Mouse (Mus musculus) embryonic stem cell, embryonic (primary cell): ENCODE data around the gene Gm11237.
"Not testable (repeated sequence)": the region's sequence is repeated elsewhere in the genome, so short reads cannot be mapped to it uniquely, and the experiment has no call there.

Experiments used
- CTCF ChIA-PET, 4 experiments: fragments of 300-600 bp in 2 of 4; fragments of 350-600 bp in 2 of 4; sonication (Branson Sonifier 250); formaldehyde crosslinking; loops; one replicate each; lab custom pipeline; 2022; ENCODE audit warnings: inconsistent platforms in 2 of 4; lab: Charles Lee
- POLR2A ChIA-PET, 4 experiments: fragments of 300-600 bp in 2 of 4; fragments of 350-600 bp in 2 of 4; sonication (Branson Sonifier 250); formaldehyde crosslinking; loops; one replicate each; lab custom pipeline; 2022; ENCODE audit warnings: antibody characterized with exemption in 4 of 4, inconsistent platforms in 1 of 4; lab: Charles Lee

Gm11237 gene

DNA sequence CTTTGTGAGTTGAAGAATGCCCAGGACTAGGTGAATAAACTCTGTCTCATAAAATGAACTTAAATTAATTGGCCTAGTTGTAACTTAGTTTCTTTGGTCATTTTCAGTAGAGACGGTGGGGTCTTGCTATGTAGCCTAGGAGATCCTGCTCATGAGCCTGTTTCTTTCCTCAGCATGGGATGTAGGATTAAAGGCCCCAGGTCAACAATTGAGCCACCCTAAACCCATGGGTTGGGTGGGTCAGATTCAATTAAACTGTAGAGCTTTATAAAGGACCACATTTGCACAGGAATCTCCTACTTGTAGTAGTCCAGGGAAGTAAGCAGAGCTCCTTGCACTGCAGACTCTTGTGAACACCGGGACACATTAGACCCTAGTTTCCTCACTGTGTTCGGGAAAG, at the start of gene Gm11237:
Gm11237 (plus strand) TSS at position 301 of the 400 bp plus-strand sequence.
- CTCF ChIA-PET, POLR2A ChIA-PET: not testable (repeated sequence)

DNA sequence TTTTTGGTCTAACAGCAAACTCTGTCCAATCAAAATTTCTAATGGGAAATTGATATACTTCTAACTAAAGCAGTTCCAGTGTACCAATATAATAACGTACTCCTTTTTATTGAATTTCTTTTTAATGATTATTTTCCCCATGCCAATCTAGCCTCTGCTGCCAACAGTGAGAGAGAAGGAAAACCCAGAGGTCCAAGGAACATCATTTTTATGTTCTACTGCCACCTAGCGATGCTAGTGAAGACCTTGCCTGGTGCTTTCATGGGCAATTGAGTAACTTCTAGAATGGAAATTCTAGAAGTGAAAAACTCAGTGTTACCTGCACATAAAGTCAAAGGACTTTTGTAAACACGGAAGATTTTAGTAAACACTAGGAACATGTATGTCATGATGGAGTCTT, 23.5 kb upstream of the Gm11237 start:
- ChIA-PET CTCF (no interaction called here), POLR2A (no interaction called here)

DNA sequence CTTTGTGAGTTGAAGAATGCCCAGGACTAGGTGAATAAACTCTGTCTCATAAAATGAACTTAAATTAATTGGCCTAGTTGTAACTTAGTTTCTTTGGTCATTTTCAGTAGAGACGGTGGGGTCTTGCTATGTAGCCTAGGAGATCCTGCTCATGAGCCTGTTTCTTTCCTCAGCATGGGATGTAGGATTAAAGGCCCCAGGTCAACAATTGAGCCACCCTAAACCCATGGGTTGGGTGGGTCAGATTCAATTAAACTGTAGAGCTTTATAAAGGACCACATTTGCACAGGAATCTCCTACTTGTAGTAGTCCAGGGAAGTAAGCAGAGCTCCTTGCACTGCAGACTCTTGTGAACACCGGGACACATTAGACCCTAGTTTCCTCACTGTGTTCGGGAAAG, 15.2 kb upstream of the Gm11237 start, which contains the start of gene Gm11238:
Gm11238 (plus strand) TSS at position 301 of the 400 bp plus-strand sequence.
- POLR2A ChIA-PET = not testable (repeated sequence)

DNA sequence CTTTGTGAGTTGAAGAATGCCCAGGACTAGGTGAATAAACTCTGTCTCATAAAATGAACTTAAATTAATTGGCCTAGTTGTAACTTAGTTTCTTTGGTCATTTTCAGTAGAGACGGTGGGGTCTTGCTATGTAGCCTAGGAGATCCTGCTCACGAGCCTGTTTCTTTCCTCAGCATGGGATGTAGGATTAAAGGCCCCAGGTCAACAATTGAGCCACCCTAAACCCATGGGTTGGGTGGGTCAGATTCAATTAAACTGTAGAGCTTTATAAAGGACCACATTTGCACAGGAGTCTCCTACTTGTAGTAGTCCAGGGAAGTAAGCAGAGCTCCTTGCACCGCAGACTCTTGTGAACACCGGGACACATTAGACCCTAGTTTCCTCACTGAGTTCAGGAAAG, 15.0 kb downstream of the Gm11237 start, which contains the start of gene Gm11236:
Gm11236 (plus strand) TSS at position 301 of the 400 bp plus-strand sequence.
- POLR2A ChIA-PET, CTCF ChIA-PET: not testable (repeated sequence)

More for the DNA sequence above, 15.2 kb upstream of the Gm11237 start, which contains the start of gene Gm11238:
- CTCF ChIA-PET = not testable (repeated sequence)

DNA sequence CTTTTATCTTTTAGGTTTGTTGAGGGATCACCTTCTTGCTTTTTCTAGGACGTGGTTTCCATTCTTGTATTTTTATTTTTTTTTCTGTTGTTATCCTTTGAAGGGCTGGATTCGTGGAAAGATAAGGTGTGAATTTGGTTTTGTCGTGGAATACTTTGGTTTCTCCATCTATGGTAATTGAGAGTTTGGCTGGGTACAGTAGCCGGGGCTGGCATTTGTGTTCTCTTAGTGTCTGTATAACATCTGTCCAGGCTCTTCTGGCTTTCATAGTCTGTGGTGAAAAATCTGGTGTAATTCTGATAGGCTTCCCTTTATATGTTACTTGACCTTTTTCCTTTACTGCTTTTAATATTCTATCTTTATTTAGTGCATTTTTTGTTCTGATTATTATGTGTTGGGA, 39.1 kb downstream of the Gm11237 start:
- POLR2A ChIA-PET = not testable (repeated sequence)

DNA sequence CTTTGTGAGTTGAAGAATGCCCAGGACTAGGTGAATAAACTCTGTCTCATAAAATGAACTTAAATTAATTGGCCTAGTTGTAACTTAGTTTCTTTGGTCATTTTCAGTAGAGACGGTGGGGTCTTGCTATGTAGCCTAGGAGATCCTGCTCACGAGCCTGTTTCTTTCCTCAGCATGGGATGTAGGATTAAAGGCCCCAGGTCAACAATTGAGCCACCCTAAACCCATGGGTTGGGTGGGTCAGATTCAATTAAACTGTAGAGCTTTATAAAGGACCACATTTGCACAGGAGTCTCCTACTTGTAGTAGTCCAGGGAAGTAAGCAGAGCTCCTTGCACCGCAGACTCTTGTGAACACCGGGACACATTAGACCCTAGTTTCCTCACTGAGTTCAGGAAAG, 45.3 kb downstream of the Gm11237 start, which contains the start of gene Gm11239:
Gm11239 (plus strand) TSS at position 301 of the 400 bp plus-strand sequence.
- CTCF ChIA-PET, POLR2A ChIA-PET: not testable (repeated sequence)

More for the DNA sequence above, 39.1 kb downstream of the Gm11237 start:
- CTCF ChIA-PET = not testable (repeated sequence)
